Mouse (Mus musculus): ENCODE measurements at regions not wholly inside any gene's neighbourhood (a gene's known extent, or its start where the extent isn't known, plus 50 kb on each side); places are given as distances from the start of the nearest gene placed in this dataset.
A peak's percentile ranks its signal among the peaks of the same experiment; 100 is the strongest.

DNA sequence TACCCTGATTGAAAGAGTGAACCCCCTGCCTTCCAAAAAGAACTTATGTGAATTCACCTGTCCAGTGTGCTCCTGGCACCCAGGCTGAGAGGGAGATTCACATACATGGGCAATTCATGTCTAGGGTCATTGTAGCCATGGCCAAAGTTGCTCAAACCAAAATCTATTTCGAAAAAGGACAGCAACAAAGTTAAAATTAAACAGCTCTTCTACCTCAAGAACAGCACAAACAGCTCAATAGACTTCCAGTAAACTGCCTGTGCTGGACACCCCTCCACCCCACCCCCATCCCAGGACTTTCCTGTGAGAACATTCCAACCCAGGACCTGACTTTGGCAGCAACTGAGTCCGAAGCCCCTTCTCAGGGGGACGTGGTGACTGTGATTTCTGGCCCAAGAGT is 218.3 kb upstream of the Tmem72 start:
- Histone ChIP-seq H3K9me3 (ENCODE audit: control insufficient read depth, low read length) (no peaks in the 10 kb centered on the region), H3K4me3 (ENCODE audit: low read length) (no peak overlapping the region), H3K27me3 (ENCODE audit: control insufficient read depth, insufficient read depth, low read depth, low read length) (no peaks in the 10 kb centered on the region), H3K27ac (ENCODE audit: low read length) (no peak overlapping the region), H3K9ac (ENCODE audit: low read length) (no peak overlapping the region), H3K4me2 (ENCODE audit: low read depth, low read length) (no peak overlapping the region), H3K4me1 (replicated peaks; ENCODE audit: control insufficient read depth, insufficient read depth, low read length) (no peaks in the 10 kb centered on the region), H3K36me3 (ENCODE audit: control insufficient read depth, insufficient read depth, low read length) (no peaks in the 10 kb centered on the region)
- ATAC-seq (ENCODE audit: low read depth) = no peak
- WGBS = 56% methylated on average over 3 of the region's 3 CpGs

DNA sequence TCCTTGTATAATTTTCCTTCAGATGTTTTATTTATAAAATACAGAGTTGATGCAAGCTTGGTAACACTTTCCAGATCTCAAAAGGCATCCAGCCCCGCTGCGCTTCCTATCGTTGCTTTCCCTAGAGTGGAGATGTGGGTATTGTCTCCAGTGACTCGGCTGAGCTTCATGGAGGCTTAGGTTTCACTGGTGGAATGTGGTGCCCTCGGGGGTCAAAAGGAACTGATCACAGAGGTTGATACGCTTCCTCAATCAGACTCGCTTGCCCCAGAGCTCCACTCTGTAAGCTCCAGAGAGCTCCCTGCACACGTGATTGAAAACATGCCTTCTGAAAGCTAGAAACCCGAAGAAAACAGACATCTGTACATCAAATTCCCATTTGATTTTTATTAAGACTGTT is 224.9 kb upstream of the Tmem72 start:
- H3K36me3 ChIP-seq (ENCODE audit: control insufficient read depth, insufficient read depth, low read length) = no peaks in the 10 kb centered on the region
- WGBS = 75% methylated on average over 9 of the region's 9 CpGs
- H3K27me3 ChIP-seq (ENCODE audit: control insufficient read depth, insufficient read depth, low read depth, low read length) = no peaks in the 10 kb centered on the region
- H3K4me3 ChIP-seq (ENCODE audit: low read length) = no peak overlapping the region
- no peak for ATAC-seq (ENCODE audit: low read depth)
- no peaks in the 10 kb centered on the region for H3K4me1 ChIP-seq (replicated peaks; ENCODE audit: control insufficient read depth, insufficient read depth, low read length)
- H3K9ac ChIP-seq (ENCODE audit: low read length) = no peak overlapping the region
- H3K4me2 ChIP-seq (ENCODE audit: low read depth, low read length) = no peak overlapping the region
- H3K9me3 ChIP-seq (ENCODE audit: control insufficient read depth, low read length) = no peaks in the 10 kb centered on the region
- no peak overlapping the region for H3K27ac ChIP-seq (ENCODE audit: low read length)

GRCm38 (mm10) chr6:116942696-116943095 is 225.6 kb upstream of the Cxcl12 start:
- WGBS = 43% methylated on average over 8 of the region's 8 CpGs
- no peak overlapping the region for H3K4me3 ChIP-seq (ENCODE audit: low read length)
- H3K9ac ChIP-seq (ENCODE audit: low read length) = no peak overlapping the region
- no peak overlapping the region for H3K27ac ChIP-seq (ENCODE audit: low read length)
- no peaks in the 10 kb centered on the region for H3K36me3 ChIP-seq (ENCODE audit: control insufficient read depth, insufficient read depth, low read length)
- H3K4me1 ChIP-seq (replicated peaks; ENCODE audit: control insufficient read depth, insufficient read depth, low read length) = no peaks in the 10 kb centered on the region
- no peaks in the 10 kb centered on the region for H3K9me3 ChIP-seq (ENCODE audit: control insufficient read depth, low read length)
- H3K4me2 ChIP-seq (ENCODE audit: low read depth, low read length) = no peak overlapping the region
- peak; percentile 88 for ATAC-seq (ENCODE audit: low read depth)
- no peaks in the 10 kb centered on the region for H3K27me3 ChIP-seq (ENCODE audit: control insufficient read depth, insufficient read depth, low read depth, low read length)

DNA sequence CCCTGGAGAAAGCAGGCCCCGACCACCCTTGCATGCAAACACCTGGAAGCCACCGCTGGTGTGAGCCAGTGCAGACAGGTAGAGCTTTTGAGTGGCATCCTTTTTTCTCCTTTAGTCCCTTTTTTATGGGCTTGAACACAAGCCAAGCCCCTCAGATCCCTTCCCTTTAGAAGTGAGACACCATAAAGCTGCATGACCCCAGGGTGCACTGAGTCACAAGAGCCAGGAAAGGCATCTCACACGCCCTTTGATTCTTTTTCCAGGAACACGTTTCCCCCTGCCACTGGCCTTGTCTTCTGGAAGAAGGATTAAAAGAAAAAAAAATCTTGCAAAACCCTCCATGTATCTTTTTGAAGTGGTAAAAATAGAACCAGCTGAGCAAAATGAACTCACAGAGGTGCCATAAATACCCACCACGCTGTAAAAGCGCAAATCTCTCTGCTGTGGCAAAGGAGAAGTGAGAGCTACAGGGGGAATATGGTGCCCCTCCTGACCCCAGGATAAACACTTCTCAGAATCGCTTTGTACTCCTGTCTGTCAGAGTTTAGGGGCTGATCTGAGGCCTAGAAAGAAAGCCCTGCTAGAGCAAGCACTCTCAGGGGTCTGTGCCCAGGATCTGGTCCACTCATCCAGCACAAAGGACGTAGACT is 222.1 kb upstream of the Cxcl12 start:
- Histone ChIP-seq H3K9ac (ENCODE audit: low read length) (no peak overlapping the region), H3K4me3 (ENCODE audit: low read length) (no peak overlapping the region), H3K27me3 (ENCODE audit: control insufficient read depth, insufficient read depth, low read depth, low read length) (no peaks in the 10 kb centered on the region), H3K9me3 (ENCODE audit: control insufficient read depth, low read length) (no peaks in the 10 kb centered on the region), H3K4me1 (replicated peaks; ENCODE audit: control insufficient read depth, insufficient read depth, low read length) (no peaks in the 10 kb centered on the region), H3K4me2 (ENCODE audit: low read depth, low read length) (no peak overlapping the region), H3K36me3 (ENCODE audit: control insufficient read depth, insufficient read depth, low read length) (no peaks in the 10 kb centered on the region), H3K27ac (ENCODE audit: low read length) (no peak overlapping the region)
- WGBS = 39% methylated on average over 8 of the region's 8 CpGs
- no peak for ATAC-seq (ENCODE audit: low read depth)

- no peak for ATAC-seq (ENCODE audit: low read depth)
- no peak overlapping the region for H3K4me3 ChIP-seq (ENCODE audit: low read length)
- H3K4me1 ChIP-seq (replicated peaks; ENCODE audit: control insufficient read depth, insufficient read depth, low read length) = no peaks in the 10 kb centered on the region
- no peak overlapping the region for H3K9ac ChIP-seq (ENCODE audit: low read length)
- H3K9me3 ChIP-seq (ENCODE audit: control insufficient read depth, low read length) = no peaks in the 10 kb centered on the region
- H3K27ac ChIP-seq (ENCODE audit: low read length) = no peak overlapping the region
- no peaks in the 10 kb centered on the region for H3K36me3 ChIP-seq (ENCODE audit: control insufficient read depth, insufficient read depth, low read length)
- WGBS = 71% methylated on average over 13 of the region's 13 CpGs
- H3K27me3 ChIP-seq (ENCODE audit: control insufficient read depth, insufficient read depth, low read depth, low read length) = no peaks in the 10 kb centered on the region
- no peak overlapping the region for H3K4me2 ChIP-seq (ENCODE audit: low read depth, low read length)
Measured at GRCm38 (mm10) chr6:116959611-116960010, 208.7 kb upstream of the Cxcl12 start.

- Histone ChIP-seq H3K27ac (ENCODE audit: low read length) (no peak overlapping the region), H3K9ac (ENCODE audit: low read length) (no peak overlapping the region), H3K27me3 (ENCODE audit: control insufficient read depth, insufficient read depth, low read depth, low read length) (no peaks in the 10 kb centered on the region), H3K9me3 (ENCODE audit: control insufficient read depth, low read length) (no peaks in the 10 kb centered on the region), H3K4me3 (ENCODE audit: low read length) (no peak overlapping the region), H3K4me1 (replicated peaks; ENCODE audit: control insufficient read depth, insufficient read depth, low read length) (no peaks in the 10 kb centered on the region), H3K4me2 (ENCODE audit: low read depth, low read length) (no peak overlapping the region), H3K36me3 (ENCODE audit: control insufficient read depth, insufficient read depth, low read length) (no peaks in the 10 kb centered on the region)
- no peak for ATAC-seq (ENCODE audit: low read depth)
- 64% methylated on average over 3 of the region's 3 CpGs for WGBS
Measured at GRCm38 (mm10) chr6:116960641-116961040, 207.7 kb upstream of the Cxcl12 start.

DNA sequence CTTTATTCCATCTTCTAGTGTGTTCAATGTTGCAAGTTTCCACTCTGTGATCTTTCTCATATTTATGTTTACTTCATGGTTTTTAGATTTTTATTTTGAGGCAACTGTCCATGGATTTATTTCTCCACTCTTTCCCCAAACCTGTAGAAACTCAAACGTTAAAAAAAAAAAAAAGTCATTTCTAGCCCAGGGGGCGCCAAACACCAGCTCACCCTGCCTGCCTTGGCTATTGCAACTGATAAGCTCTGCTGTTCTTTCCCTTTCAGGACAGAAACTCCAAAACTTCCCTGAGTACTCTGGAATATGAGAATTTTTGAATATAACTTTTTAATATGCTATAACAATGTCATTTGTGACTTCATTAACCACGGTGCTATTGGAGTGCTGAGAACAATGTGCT is 201.9 kb upstream of the Cxcl12 start:
- no peak overlapping the region for H3K9ac ChIP-seq (ENCODE audit: low read length)
- H3K27me3 ChIP-seq (ENCODE audit: control insufficient read depth, insufficient read depth, low read depth, low read length) = no peaks in the 10 kb centered on the region
- ATAC-seq (ENCODE audit: low read depth) = no peak
- no peaks in the 10 kb centered on the region for H3K4me1 ChIP-seq (replicated peaks; ENCODE audit: control insufficient read depth, insufficient read depth, low read length)
- H3K4me3 ChIP-seq (ENCODE audit: low read length) = no peak overlapping the region
- H3K4me2 ChIP-seq (ENCODE audit: low read depth, low read length) = no peak overlapping the region
- H3K27ac ChIP-seq (ENCODE audit: low read length) = no peak overlapping the region
- 25% methylated on average over 3 of the region's 3 CpGs for WGBS
- no peaks in the 10 kb centered on the region for H3K9me3 ChIP-seq (ENCODE audit: control insufficient read depth, low read length)
- no peaks in the 10 kb centered on the region for H3K36me3 ChIP-seq (ENCODE audit: control insufficient read depth, insufficient read depth, low read length)

DNA sequence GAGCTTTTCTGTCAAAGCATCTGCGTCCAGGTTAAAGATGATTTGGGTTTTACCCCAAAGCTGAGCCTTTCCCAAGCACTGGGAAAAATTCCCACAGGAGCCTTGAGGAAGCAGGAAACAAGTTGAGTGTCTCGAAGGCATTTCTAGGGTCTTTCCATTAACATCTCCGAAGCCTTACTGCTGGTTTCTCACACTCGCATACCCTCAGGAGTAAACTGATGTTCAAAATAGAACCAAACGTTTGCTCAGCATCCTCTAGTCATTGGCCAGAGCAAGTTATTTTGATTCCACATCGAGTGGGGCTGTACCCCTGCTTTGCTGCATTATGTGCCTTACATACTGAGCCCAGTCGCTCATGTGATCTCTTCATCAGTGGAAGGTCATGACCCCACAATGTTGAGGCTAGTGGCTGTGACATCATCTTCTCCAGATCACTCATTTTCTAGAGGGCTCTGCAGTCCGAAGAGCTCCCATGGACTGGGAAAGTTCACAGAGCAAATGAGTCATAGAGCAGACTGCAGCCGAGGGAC is 198.9 kb upstream of the Cxcl12 start:
- no peaks in the 10 kb centered on the region for H3K9me3 ChIP-seq (ENCODE audit: control insufficient read depth, low read length)
- no peaks in the 10 kb centered on the region for H3K27me3 ChIP-seq (ENCODE audit: control insufficient read depth, insufficient read depth, low read depth, low read length)
- H3K9ac ChIP-seq (ENCODE audit: low read length) = no peak overlapping the region
- WGBS = 51% methylated on average over 9 of the region's 9 CpGs
- H3K4me3 ChIP-seq (ENCODE audit: low read length) = no peak overlapping the region
- no peak overlapping the region for H3K4me2 ChIP-seq (ENCODE audit: low read depth, low read length)
- H3K36me3 ChIP-seq (ENCODE audit: control insufficient read depth, insufficient read depth, low read length) = no peaks in the 10 kb centered on the region
- no peak overlapping the region for H3K27ac ChIP-seq (ENCODE audit: low read length)
- H3K4me1 ChIP-seq (replicated peaks; ENCODE audit: control insufficient read depth, insufficient read depth, low read length) = no peaks in the 10 kb centered on the region
- ATAC-seq (ENCODE audit: low read depth) = no peak

DNA sequence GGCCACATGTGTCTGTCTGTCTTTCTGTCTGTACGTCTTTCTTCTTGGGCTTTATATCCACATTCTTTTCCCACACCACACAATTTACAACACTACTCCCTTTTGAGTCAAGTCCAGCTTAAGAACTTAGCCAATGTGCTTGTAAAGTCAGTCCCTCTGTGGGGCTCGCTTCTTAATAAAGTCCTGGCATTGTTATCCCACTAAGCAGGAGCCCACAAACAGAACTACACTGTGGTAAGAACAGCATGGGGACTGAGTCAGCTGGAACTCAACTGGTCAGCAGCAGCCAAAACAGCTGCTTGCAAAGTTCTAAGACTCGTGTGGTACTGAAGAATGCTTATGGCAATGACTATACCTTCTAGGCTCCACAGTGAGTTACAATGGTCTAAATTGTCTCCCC is 193.5 kb upstream of the Cxcl12 start:
- Histone ChIP-seq H3K4me1 (replicated peaks; ENCODE audit: control insufficient read depth, insufficient read depth, low read length) (no peaks in the 10 kb centered on the region; the same call in 1 of the 2 replicates), H3K36me3 (ENCODE audit: control insufficient read depth, insufficient read depth, low read length) (no peaks in the 10 kb centered on the region), H3K4me3 (ENCODE audit: low read length) (no peak overlapping the region), H3K4me2 (ENCODE audit: low read depth, low read length) (no peak overlapping the region), H3K27ac (ENCODE audit: low read length) (no peak overlapping the region), H3K9ac (ENCODE audit: low read length) (no peak overlapping the region), H3K9me3 (ENCODE audit: control insufficient read depth, low read length) (no peaks in the 10 kb centered on the region), H3K27me3 (ENCODE audit: control insufficient read depth, insufficient read depth, low read depth, low read length) (no peaks in the 10 kb centered on the region)
- no peak for ATAC-seq (ENCODE audit: low read depth)
- 81% methylated on average over 3 of the region's 3 CpGs for WGBS
